Mouse (Mus musculus): ENCODE data around the gene Ap3d1. TPM values are rescaled to one million over a fixed set of nuclear protein-coding genes. Genes with fewer than 3 reads are reported as not detected.

Ap3d1 gene
- polyA plus RNA-seq, 1 experiment from 2014 or later, result 112 TPM

- DNase-seq (ENCODE audit: low spot score) (peak; percentile 99), ATAC-seq (ENCODE audit: low FRiP score) (peak; percentile 97)
- Histone ChIP-seq H3K9ac (peak within 1 kb of the TSS; percentile 72), H3K4me3 (replicated peaks; ENCODE audit: low read length) (peak within 1 kb of the TSS; percentile 66), H3K4me1 (replicated peaks; ENCODE audit: control insufficient read depth, insufficient read depth, low read length) (peaks cover 31% of the 10 kb centered on the region), H3K27me3 (ENCODE audit: control insufficient read depth, insufficient read depth, low read length) (no peaks in the 10 kb centered on the region), H3K4me2 (replicated peaks) (peak within 1 kb of the TSS; percentile 60), H3K9me3 (ENCODE audit: control insufficient read depth, low read length) (no peaks in the 10 kb centered on the region), H3K36me3 (replicated peaks; ENCODE audit: control insufficient read depth, insufficient read depth) (peaks cover 30% of the 10 kb centered on the region), H3K27ac (peak within 1 kb of the TSS; percentile 84)
- under 1% methylated on average over 59 of the region's 59 CpGs for WGBS
These were observed 40.1 kb downstream of the Ap3d1 start, which contains the start of the genes Mob3a and Izumo4 for GRCm38 (mm10) chr10:80701721-80702535. Mob3a (minus strand) TSS chr10:80701977. Izumo4 (plus strand) TSS chr10:80702184.

GRCm38 (mm10) chr10:80700732-80701131, 41.3 kb downstream of the Ap3d1 start:
- WGBS, result 50% methylated on average over 4 of the region's 4 CpGs
- Histone ChIP-seq H3K4me3 (replicated peaks; ENCODE audit: low read length) (peak overlapping the region; percentile 66), H3K4me1 (replicated peaks; ENCODE audit: control insufficient read depth, insufficient read depth, low read length) (peaks cover 31% of the 10 kb centered on the region), H3K9me3 (ENCODE audit: control insufficient read depth, low read length) (no peaks in the 10 kb centered on the region), H3K36me3 (replicated peaks; ENCODE audit: control insufficient read depth, insufficient read depth) (peaks cover 18% of the 10 kb centered on the region), H3K4me2 (replicated peaks) (peak overlapping the region; percentile 60), H3K9ac (peak overlapping the region; percentile 72), H3K27ac (no peak overlapping the region), H3K27me3 (ENCODE audit: control insufficient read depth, insufficient read depth, low read length) (no peaks in the 10 kb centered on the region)
- ATAC-seq (ENCODE audit: low FRiP score) (no peak), DNase-seq (ENCODE audit: low spot score) (no peak)

GRCm38 (mm10) chr10:80700038-80700504, 42.0 kb downstream of the Ap3d1 start:
- Histone ChIP-seq H3K4me1 (replicated peaks; ENCODE audit: control insufficient read depth, insufficient read depth, low read length) (peaks cover 31% of the 10 kb centered on the region), H3K4me3 (replicated peaks; ENCODE audit: low read length) (peak overlapping the region; percentile 4; the same call in 1 of the 2 replicates), H3K36me3 (replicated peaks; ENCODE audit: control insufficient read depth, insufficient read depth) (peaks cover 13% of the 10 kb centered on the region; the same call in 1 of the 2 replicates), H3K9me3 (ENCODE audit: control insufficient read depth, low read length) (no peaks in the 10 kb centered on the region), H3K4me2 (replicated peaks) (peak overlapping the region; percentile 60), H3K27ac (no peak overlapping the region), H3K27me3 (ENCODE audit: control insufficient read depth, insufficient read depth, low read length) (no peaks in the 10 kb centered on the region), H3K9ac (peak overlapping the region; percentile 16)
- no peak for DNase-seq (ENCODE audit: low spot score)
- WGBS, result 84% methylated on average over 7 of the region's 7 CpGs
- no peak for ATAC-seq (ENCODE audit: low FRiP score)

GRCm38 (mm10) chr10:80698605-80699004, 43.5 kb downstream of the Ap3d1 start:
- Histone ChIP-seq H3K4me3 (replicated peaks; ENCODE audit: low read length) (no peak overlapping the region), H3K27ac (no peak overlapping the region), H3K4me1 (replicated peaks; ENCODE audit: control insufficient read depth, insufficient read depth, low read length) (peaks cover 28% of the 10 kb centered on the region), H3K27me3 (ENCODE audit: control insufficient read depth, insufficient read depth, low read length) (no peaks in the 10 kb centered on the region), H3K9ac (no peak overlapping the region), H3K36me3 (replicated peaks; ENCODE audit: control insufficient read depth, insufficient read depth) (peaks cover 24% of the 10 kb centered on the region; the same call in 1 of the 2 replicates), H3K9me3 (ENCODE audit: control insufficient read depth, low read length) (no peaks in the 10 kb centered on the region), H3K4me2 (replicated peaks) (no peak overlapping the region)
- no peak for DNase-seq (ENCODE audit: low spot score)
- no peak for ATAC-seq (ENCODE audit: low FRiP score)
- 92% methylated on average over 9 of the region's 9 CpGs for WGBS

GRCm38 (mm10) chr10:80697812-80698211, 44.3 kb downstream of the Ap3d1 start:
- no peaks in the 10 kb centered on the region for H3K9me3 ChIP-seq (ENCODE audit: control insufficient read depth, low read length)
- peaks cover 24% of the 10 kb centered on the region; the same call in 1 of the 2 replicates for H3K36me3 ChIP-seq (replicated peaks; ENCODE audit: control insufficient read depth, insufficient read depth)
- H3K4me3 ChIP-seq (replicated peaks; ENCODE audit: low read length), result no peak overlapping the region
- WGBS, result 80% methylated on average over 9 of the region's 9 CpGs
- peak overlapping the region; percentile 5; the same call in 1 of the 2 replicates for H3K27ac ChIP-seq
- H3K27me3 ChIP-seq (ENCODE audit: control insufficient read depth, insufficient read depth, low read length), result no peaks in the 10 kb centered on the region
- 0 out of 2 replicates have a peak overlapping the region, but pooled peaks have one; percentile 11 for H3K9ac ChIP-seq
- DNase-seq (ENCODE audit: low spot score), result no peak
- H3K4me1 ChIP-seq (replicated peaks; ENCODE audit: control insufficient read depth, insufficient read depth, low read length), result peaks cover 20% of the 10 kb centered on the region
- no peak overlapping the region for H3K4me2 ChIP-seq (replicated peaks)
- no peak for ATAC-seq (ENCODE audit: low FRiP score)

GRCm38 (mm10) chr10:80697393-80697787, 44.7 kb downstream of the Ap3d1 start:
- Histone ChIP-seq H3K27me3 (ENCODE audit: control insufficient read depth, insufficient read depth, low read length) (no peaks in the 10 kb centered on the region), H3K27ac (no peak overlapping the region), H3K9ac (no peak overlapping the region), H3K4me3 (replicated peaks; ENCODE audit: low read length) (no peak overlapping the region), H3K4me1 (replicated peaks; ENCODE audit: control insufficient read depth, insufficient read depth, low read length) (peaks cover 19% of the 10 kb centered on the region), H3K4me2 (replicated peaks) (no peak overlapping the region), H3K36me3 (replicated peaks; ENCODE audit: control insufficient read depth, insufficient read depth) (peaks cover 24% of the 10 kb centered on the region; the same call in 1 of the 2 replicates), H3K9me3 (ENCODE audit: control insufficient read depth, low read length) (no peaks in the 10 kb centered on the region)
- no peak for DNase-seq (ENCODE audit: low spot score)
- ATAC-seq (ENCODE audit: low FRiP score), result no peak
- WGBS, result 93% methylated on average over 8 of the region's 8 CpGs

- WGBS, result 80% methylated on average over 11 of the region's 12 CpGs
- ATAC-seq (ENCODE audit: low FRiP score), result no peak
- H3K4me3 ChIP-seq (replicated peaks; ENCODE audit: low read length), result no peak overlapping the region
- H3K4me2 ChIP-seq (replicated peaks), result no peak overlapping the region
- H3K4me1 ChIP-seq (replicated peaks; ENCODE audit: control insufficient read depth, insufficient read depth, low read length), result peaks cover 19% of the 10 kb centered on the region
- H3K27ac ChIP-seq, result no peak overlapping the region
- H3K36me3 ChIP-seq (replicated peaks; ENCODE audit: control insufficient read depth, insufficient read depth), result peaks cover 24% of the 10 kb centered on the region; the same call in 1 of the 2 replicates
- DNase-seq (ENCODE audit: low spot score), result no peak
- no peaks in the 10 kb centered on the region for H3K27me3 ChIP-seq (ENCODE audit: control insufficient read depth, insufficient read depth, low read length)
- no peak overlapping the region for H3K9ac ChIP-seq
- no peaks in the 10 kb centered on the region for H3K9me3 ChIP-seq (ENCODE audit: control insufficient read depth, low read length)
These were observed 45.3 kb downstream of the Ap3d1 start for GRCm38 (mm10) chr10:80696502-80697392.

- 76% methylated on average over 10 of the region's 10 CpGs for WGBS
- Histone ChIP-seq H3K4me3 (replicated peaks; ENCODE audit: low read length) (no peak overlapping the region), H3K9me3 (ENCODE audit: control insufficient read depth, low read length) (no peaks in the 10 kb centered on the region), H3K27me3 (ENCODE audit: control insufficient read depth, insufficient read depth, low read length) (no peaks in the 10 kb centered on the region), H3K9ac (no peak overlapping the region), H3K4me2 (replicated peaks) (no peak overlapping the region), H3K27ac (no peak overlapping the region), H3K4me1 (replicated peaks; ENCODE audit: control insufficient read depth, insufficient read depth, low read length) (peaks cover 16% of the 10 kb centered on the region), H3K36me3 (replicated peaks; ENCODE audit: control insufficient read depth, insufficient read depth) (peaks cover 30% of the 10 kb centered on the region)
- no peak for ATAC-seq (ENCODE audit: low FRiP score)
- DNase-seq (ENCODE audit: low spot score), result no peak
These were observed 46.1 kb downstream of the Ap3d1 start for GRCm38 (mm10) chr10:80695801-80696501.

Measured in hindbrain, embryonic 14.5 days (tissue).